Mouse (Mus musculus) frontal cortex, postnatal 25 days (tissue): ENCODE data around the gene Glis3.

Source experiments
- DNase-seq, 2 experiments: peaks; one replicate each; pipeline ENCODE4 v3.0.0; 2022; ENCODE audit warnings: low spot score in 2 of 2

Glis3 gene

DNA sequence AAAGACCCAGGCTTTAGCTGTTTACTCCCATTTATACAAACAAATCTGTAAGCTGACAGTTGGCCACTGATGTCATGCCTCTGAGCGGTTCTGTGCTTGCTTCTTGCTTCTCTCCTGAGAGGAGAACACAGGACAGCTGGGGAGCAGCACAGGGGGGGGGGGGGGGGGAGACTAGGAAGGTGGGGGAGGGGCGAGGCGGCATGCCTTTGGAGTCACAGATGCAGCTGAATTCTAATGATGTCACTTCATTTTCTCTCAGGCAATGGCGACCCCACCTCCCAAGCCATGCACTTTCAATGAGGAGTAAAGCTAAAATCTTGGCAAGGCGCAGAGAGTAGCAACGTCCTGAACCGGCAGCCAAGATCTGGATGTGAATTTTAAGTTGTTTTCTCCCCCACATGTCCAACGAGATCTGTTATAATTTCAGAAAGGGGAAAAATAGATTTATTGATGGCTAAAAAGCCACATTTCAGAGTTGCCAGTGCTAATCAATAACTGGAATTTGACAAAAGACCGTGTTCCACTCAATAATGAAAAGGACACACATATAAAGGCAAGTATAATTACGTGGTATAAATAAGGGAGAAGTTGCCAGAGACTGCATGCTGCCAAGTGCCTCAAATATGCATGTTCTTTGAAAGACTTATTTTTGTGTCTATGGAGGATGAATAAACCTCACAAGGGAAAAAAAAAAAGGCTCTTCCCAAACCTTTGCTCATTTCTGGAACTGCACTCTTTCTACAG is 297.5 kb downstream of the Glis3 start:
- no peak for DNase-seq

DNA sequence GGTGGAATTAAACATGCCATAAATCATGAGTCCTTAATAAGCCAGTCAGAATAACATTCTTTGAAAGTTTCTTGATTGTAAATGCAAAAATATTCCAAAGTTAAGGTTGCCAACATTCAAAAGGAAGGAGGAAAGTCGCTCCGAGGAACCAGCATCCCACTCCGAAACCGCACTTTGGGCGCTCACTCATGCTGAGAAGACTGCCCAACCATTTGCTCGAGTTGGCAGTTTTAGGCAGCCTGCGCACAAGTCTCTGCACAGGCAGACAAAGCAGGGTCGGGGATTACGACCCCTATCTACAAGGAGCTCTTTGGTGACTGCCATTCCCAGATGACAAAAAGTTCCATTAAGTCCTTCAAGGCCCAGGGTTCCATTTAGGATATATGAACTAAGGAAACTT is 298.4 kb downstream of the Glis3 start:
- DNase-seq, result no peak

DNA sequence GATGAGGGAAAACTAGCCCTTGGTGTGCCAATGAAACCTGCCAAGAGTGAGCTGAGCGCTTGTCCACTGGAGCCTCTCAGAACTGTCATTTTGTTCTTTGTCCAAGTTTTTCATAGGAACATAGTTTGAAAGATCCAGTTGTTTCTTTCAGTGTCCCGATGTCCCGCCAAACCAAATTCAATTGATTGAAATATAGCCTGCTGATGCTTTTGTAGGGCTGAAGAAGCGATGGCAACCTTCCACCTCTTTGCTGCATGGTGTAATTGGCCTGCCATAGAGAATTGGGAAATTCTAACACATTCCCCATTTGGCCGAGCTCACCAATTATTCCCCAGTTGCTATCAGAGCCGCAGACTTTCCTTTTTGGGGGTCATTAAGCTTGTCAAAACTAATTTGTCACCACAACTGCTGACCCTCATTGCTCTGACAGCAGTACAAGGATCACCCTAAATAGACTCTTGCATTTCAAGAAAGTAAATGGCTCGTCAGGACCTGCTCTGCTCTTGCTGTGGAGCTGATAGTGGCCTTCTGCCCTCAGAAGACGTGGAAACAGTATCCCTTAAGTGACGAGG is 299.1 kb downstream of the Glis3 start:
- DNase-seq, result no peak

DNA sequence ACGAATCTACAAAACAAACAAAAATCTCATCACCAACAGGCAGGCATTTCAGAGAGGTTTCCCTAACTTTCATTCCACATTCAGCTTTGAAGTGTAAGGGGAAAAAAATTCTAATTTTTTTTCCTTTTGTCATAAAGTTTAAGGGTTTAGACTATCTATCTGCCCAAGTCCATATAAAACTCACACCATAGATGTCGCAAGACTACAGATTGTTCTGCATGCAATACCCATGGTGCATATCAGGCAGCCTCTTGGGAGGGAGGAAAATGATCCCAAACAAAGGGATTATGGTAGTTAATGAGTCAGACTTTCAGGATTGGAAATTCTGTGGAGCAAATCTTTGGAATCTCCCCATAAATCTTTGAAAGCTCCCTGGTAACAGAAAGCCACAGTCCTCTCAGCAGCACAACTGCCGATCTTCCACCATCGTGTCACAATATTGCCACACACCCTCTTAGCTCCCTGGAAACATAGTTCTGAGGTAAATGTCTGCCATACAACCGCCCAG is 302.0 kb downstream of the Glis3 start:
- DNase-seq, result no peak

DNA sequence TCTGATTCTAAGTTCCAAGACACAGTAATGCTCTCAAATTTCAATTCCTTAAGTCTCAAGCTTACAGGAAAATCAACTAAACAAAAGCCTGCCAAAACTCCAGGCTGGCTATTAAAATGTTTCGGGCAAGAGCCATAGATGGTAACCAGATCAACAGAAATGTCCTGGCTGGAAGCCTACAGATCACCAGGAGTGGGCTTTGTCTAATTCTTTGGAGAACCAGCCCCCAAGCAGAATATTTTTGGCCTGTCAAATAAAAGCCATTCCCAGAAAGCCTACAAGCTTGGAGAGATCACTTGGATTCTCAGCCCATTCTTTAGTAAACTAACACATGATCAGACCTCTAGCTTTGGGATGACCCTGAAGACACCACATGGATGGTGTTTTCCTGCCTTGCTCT is 303.5 kb downstream of the Glis3 start:
- no peak for DNase-seq

DNA sequence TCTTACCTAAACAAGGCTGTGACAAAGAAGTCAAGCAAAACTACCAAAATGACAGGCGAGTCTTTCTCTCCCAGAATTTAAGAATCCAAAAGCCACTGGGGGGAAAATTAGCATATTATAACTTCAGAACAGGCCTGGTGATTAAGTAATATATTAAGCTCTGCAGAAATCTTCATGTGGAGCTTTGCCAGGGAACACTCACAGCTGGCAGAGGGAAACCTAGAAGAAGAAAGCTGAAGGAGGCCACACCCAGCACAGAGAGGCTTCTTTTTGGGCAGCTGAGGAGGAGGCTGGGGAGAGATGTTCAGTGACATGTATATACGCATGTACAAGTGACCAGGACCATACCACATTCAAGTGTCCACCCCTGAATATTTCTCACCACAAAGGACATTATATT is 304.1 kb downstream of the Glis3 start:
- no peak for DNase-seq

DNA sequence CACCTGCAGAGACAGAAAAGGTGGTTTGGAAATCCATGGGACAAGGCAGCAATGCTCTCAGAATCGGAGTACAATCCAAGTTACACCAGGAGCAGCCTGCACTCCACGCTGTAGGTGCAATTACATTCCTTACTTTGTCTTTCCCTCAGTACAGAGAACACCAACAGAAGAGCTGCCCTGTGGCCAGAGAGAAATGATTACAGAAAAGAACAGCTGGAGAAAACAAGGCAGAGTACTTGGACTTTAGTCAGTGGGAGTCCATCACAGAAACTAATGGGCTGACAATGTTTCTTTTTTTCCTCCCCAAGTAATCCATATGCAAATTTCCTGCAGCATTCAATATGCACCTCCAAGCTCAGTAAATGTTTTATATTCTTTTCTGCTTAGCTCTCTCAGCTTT is 305.4 kb downstream of the Glis3 start:
- DNase-seq, result no peak

DNA sequence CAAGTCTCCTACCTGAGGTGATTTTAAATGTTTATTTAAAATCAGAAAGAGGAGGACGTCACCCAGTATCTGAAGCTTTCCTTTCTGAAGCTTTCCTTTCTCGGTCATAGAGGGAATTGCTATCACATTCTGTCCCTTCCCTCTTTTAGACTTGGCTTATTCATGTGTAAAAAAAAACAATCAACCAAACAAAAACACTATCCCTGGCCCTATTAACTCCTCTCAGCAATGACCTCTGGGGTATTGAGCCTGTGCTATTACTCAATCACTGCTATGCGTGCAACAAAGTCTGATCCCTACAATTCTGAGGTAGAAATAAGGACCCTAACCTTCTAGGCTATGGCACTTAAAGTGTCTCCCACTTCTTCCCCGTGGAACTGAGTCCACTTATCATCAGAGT is 311.7 kb downstream of the Glis3 start:
- no peak for DNase-seq

DNA sequence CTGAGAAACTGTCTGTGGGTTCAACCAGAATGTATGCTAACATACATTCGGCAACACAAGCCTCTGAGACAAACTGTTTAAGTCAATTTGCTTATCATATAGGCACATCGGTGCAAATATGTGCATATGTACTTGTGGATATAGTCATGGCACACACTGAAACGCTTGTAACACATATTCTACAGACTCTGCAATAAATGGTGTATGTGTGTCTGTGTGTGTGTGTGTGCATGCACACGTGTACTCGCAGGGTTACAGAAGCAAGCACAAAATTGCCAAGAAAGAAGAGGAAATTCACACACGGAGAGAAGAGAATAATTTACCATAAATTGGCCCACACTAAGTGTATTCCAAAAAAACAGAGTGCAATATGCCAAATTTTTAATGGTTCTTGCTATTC is 312.6 kb downstream of the Glis3 start:
- DNase-seq, result no peak

DNA sequence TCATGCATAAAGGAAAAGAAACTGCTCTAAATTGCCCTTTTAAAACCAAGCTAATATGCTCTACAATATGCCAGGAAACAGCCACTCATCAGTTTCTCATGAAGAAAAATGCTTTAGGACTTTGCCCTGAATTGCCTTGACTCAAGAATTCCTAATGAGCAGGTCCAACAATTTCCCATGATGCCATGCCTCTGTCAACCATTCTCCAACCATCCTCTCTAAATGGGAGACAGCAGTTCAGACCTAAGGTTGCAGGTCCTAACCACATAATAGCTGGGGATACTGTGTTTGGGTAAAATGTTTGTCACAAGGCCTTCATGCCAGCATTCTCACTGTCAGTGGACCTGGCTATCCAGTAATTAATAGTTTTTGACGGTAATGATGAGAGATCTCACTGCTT is 313.1 kb downstream of the Glis3 start:
- DNase-seq, result no peak

DNA sequence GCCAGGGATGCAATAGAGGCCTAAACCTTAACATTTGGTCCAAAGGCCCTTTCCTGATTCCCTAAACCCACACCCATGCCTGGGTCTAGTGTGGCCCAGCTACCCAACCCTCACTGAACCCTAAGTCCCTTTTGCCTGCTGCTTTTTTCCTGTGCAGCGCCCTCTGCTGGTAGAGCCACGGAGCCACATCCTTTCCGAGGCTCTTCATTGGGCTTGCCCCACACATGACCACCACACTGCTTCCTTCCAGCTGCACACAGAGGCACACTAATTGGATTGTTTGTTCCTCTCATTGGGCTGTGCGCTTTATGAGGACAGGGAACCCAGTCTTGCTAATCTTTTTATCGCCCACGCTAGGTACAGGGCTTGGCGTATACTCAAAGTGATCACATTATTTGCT is 314.0 kb downstream of the Glis3 start:
- no peak for DNase-seq

DNA sequence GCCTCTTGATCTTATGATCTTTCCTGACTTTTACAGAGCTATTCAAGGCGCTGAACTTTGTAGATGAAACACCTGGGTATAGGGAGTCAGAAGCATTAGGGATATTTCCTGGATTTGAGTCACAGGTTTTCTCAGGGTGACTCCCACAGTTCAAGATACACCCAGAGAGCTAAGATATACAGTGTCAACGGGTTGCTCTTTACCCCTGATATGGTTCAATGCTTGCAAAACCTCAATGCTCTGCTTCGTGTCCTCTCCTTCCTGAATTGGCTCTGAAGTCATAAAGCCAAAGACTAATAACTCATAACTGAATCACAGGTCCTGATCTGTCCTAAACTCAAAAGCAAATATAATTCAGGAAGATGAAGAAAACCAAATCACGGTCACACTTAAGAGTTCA is 319.0 kb downstream of the Glis3 start:
- DNase-seq, result no peak

DNA sequence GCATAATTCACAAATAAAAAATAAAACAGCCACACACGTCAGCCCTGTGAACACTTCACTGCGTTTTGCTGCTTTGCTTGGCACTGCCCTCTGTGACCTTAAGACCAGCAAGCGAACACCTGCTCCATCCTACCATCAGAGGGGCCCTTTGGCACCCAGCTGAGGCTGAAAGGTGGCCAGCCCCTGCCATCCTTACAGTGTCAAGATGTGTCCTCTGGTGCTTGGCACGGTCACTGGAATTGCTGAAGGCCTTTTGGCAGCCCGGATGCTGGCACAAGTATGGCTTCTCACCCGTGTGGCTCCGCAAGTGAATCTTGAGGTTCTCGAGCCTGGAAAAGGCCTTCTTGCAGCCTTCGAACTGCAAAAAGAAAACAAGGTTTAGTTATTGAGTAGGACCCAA is 322.3 kb downstream of the Glis3 start:
- no peak for DNase-seq

DNA sequence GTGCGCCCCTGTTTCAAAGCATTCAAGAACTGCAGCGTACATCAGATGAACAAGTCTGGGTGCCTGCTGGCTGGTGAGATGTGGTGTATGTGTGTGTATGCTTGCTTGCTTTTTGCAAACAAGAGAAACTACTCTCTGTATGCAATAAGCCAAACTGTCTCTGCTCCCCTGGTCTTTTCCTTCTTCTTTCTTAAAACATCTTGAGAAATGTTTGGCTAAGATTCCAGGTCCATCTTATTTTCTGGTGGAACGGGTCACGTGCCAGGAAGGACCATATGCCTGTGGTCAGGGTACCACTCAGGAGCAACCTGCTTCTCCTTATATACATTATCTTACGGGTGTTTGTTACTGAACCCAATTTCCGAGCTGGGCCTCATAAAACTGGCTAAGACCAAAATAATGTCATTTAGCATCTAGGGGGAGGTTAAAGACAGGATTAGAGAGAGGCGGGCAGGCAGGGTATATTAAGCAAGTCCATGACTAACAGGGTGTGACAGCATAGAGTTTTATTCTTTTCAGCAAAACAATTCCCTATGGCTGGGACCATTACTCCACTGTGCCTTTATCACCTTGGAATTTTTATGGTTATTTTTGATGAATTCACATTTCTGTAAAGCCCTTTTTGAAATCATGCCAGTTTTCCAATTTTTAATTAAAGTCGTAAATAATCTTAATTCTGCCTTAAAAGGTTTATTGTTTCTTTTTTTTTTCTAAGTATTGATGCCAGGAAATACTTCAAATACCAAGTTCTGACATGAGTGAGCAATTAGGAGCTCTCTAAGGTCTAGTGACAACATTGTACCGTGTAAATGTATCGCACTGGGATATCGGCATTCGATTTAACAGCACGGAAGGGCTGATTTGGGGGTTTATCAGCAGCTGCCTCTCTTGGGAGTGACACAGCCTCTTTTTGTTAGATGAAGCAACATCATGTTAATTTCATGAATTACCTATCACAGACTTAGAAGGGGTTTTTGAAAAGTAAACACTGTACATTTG is 328.5 kb downstream of the Glis3 start:
- no peak for DNase-seq

DNA sequence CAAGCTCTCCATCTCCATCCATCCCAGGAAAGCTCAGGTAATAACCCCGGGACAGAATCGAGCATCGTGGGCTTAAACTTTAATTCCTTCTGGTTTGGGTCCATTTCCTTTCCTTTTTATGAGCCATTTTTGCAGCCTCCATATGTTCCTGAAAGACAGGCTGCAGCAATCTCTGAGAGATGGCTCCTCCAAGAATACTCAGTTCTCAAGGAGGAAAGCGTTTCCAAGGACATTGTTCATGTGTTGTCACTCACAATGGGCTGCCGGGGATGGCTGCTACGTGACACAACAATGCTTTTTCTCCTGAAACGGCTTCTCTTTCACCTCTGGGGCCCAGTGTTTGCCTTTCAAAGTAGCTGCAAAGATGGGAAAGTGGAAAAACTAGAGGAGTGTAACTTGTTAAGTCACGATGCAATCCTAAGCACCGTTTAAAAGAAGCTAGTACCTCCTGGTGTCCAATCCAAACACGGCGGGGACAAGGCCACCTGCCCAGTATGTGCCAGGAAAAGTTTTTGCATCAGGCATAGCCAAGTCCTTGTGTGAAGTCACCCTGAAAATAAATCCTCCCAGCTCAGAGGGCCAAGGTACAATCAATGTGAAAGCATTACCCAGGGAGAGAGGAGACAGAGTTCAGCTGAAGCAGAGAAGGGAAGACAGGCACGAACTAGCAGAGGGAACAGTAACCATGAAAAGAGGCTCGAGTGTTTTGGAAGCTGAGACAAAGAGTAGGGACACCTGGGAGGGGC is 332.6 kb downstream of the Glis3 start:
- no peak for DNase-seq

DNA sequence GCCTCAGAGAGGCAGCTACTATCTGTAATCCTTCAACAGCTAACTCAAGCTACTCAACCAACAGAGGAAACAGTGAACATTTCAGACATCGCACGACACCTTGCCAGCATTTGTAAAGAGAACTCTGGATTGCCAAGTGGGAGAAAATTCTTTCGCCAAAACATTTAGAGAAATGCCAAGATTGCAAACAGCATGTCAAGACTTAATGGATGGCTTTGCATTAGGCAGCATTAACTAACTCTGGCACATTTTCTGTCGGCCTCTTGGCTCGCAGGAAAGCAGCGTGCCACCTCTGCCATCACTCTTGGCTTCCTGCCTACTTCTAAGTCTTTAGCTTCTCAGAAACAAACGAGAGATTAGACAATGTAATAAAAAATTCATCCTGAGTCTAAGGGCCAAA is 336.2 kb downstream of the Glis3 start:
- DNase-seq, result no peak

DNA sequence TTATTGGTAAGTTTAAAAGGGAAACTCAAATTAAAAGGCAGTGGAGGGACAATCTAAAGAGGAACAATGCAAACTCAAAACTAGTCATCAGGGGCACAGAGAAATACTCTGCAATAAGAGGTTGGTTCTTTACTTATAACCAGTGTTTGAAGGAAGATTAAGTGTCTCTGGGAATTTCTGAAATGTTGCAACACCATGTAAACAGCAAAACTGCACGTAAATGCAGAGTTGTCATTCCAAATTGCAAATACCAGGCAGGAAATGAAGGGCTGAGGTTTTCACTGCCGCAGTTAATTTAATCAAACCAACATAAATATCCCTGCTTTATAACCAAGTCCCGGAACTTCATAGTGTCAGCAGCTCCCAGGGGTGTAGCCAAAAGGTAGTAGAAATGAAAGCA is 342.3 kb downstream of the Glis3 start:
- DNase-seq, result no peak

DNA sequence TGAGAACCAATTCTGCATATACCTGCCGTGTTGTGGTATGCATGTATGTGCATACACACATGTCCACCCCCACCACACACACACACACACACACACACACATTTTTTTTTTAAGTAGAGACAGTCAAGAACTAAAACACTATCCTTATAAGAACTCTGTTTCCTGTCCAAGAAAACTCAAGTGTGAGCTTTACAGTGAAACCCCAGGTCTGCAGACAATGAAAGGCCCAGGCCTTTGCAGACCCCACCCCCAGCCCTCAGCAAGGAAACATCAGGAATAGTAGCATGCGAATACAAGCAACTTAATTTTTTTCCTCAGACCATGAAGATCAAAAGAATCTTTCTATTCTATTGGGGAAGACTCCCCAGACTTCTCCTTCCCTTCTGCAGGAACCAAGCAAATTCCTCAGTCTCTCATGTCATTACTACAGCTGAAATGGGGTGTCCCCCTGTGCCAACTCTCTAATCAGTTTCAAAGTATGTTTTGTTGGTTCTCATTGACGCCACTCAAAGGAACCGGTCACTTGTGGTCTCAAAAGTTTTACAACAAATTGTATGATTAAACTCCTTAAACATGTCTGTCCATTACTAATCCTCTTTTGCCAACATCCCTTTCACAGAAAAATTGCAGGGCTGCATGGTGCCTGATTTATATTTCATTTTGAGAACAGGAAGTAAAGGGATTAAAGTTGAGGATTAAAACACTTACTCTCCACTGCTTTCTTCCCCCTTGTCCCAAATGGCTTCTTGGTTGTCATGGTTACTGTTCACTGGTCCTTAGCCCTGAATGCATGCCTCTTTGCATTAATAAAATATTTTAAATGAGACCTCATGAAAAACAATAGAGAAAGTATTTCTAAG is 343.0 kb downstream of the Glis3 start:
- DNase-seq, result no peak

DNA sequence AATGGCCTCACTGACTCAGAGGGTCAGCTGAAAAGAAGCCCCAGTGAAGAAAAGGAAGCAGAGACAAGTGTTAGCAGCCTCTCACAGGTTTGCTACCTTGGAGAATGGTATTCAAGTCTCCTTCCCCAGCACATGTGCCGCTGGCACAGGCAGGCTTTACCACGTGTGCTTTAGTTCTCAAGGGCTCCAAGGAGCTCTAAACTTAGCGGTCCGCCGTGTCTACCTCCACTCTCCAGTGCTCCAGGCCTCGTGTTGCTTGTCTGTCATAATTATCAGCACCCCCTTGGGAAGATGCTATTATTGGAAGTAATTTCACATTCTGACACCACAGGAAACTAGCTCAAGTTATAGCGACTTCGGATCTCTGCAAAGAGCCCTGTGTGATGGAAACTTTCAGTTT is 344.0 kb downstream of the Glis3 start:
- no peak for DNase-seq

DNA sequence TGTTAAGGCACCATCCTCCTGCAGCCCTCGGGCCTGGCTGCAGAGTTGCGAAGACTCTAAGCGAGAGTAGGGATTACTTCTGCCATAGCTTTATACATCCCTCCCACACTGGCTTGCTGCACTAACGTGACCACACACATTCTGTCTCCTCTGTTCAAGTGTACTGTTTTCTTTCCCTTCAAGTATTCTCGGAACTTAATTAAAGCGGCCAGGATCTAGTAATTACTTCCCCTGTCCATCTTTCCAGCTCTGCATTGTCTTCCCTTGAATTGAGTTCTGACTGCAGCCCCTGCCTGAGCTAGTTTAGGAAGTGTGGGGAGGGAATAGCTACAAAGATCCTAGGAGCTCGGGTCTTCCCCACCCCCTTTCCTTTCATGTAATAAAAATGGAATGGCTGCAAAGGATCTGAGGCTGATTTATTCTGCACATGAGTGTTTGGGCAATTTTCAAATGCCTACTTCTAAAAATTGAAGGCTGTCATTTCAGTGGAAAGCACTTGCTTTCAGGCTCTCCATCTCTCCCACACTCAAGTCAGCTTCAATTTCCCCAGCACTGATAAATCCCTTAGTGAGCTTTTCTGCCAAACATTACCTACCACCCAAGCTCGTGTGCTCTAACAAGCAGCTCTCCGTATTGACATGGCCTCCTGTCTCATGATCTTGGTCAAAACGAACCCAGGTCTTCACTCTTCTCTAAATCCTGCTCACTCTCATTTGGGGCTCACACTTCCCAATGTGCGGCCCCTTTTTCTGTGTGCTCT is 346.7 kb downstream of the Glis3 start:
- DNase-seq, result no peak
